In genomic region chr10:23611183-23611582, GRCm38 (mm10) we compare ENCODE assay signal across 9 mouse cellular contexts.
A peak's percentile ranks its signal among the peaks of the same experiment; 100 is the strongest.
DNase-seq lines count a peak whose midpoint lies in the region; ATAC-seq and TF ChIP-seq lines count a peak whose summit lies in the region.
"Had no signal": no experiment of that assay in that cellular context is flagged by ENCODE, and none has a peak within 500 bp of the region (broad histone marks: within the 10 kb centered on the region; RNA-seq: fewer than 3 reads in every experiment).

No protein-coding gene starts in this region.

- no peak overlapping the region for H3K4me3 ChIP-seq in heart, embryonic 10.5 days
- no peak overlapping the region for H3K4me3 ChIP-seq in lung, postnatal 0 days (ENCODE audit: low read depth, low read length)
- no peak overlapping the region for H3K4me3 ChIP-seq in stomach, postnatal 0 days (ENCODE audit: low read depth, low read length)
- H3K4me3 ChIP-seq: liver, embryonic 13.5 days had no signal

- no peaks in the 10 kb centered on the region for H3K9me3 ChIP-seq in heart, embryonic 10.5 days
- no peaks in the 10 kb centered on the region for H3K9me3 ChIP-seq in lung, postnatal 0 days (ENCODE audit: low read length)
- no peaks in the 10 kb centered on the region for H3K9me3 ChIP-seq in stomach, postnatal 0 days (ENCODE audit: control insufficient read depth, low read length)
- H3K9me3 ChIP-seq: liver, embryonic 13.5 days had no signal

- no peaks in the 10 kb centered on the region for H3K36me3 ChIP-seq in heart, embryonic 10.5 days
- H3K36me3 ChIP-seq in lung, postnatal 0 days (ENCODE audit: insufficient read depth, low read length): no peaks in the 10 kb centered on the region
- H3K36me3 ChIP-seq in stomach, postnatal 0 days (ENCODE audit: control insufficient read depth, insufficient read depth, low read length): no peaks in the 10 kb centered on the region
- H3K36me3 ChIP-seq: liver, embryonic 13.5 days had no signal

- DNase-seq in heart, adult 18-20 months: peak; percentile 6 to 60
- no peak for DNase-seq in heart, embryonic 10.5 days (ENCODE audit: low spot score)
- peak; percentile 65 for DNase-seq in Muller cell, postnatal 12 days (ENCODE audit: inconsistent ontology term)
- DNase-seq in cerebellum, postnatal 36 days: peak; percentile 56 to 62
- peak; percentile 67 for DNase-seq in gastrocnemius, postnatal 10 days
- peak; percentile 76 to 81 for DNase-seq in kidney, postnatal 4 days
- DNase-seq in lung, postnatal 0 days (ENCODE audit: low spot score): peak; percentile 33
- peak; percentile 60 for DNase-seq in stomach, postnatal 0 days (ENCODE audit: low spot score)
- DNase-seq: liver, embryonic 13.5 days had no signal

- H3K9ac ChIP-seq in lung, postnatal 0 days (replicated peaks; ENCODE audit: low read depth): no peak overlapping the region
- no peak overlapping the region for H3K9ac ChIP-seq in stomach, postnatal 0 days (ENCODE audit: low read length)
- H3K9ac ChIP-seq: liver, embryonic 13.5 days had no signal

- H3K4me2 ChIP-seq in lung, postnatal 0 days (replicated peaks; ENCODE audit: low read depth, low read length): no peak overlapping the region
- H3K4me2 ChIP-seq in stomach, postnatal 0 days (replicated peaks; ENCODE audit: low read depth): no peak overlapping the region
- H3K4me2 ChIP-seq: liver, embryonic 13.5 days had no signal

- no peak for ATAC-seq in lung, postnatal 0 days
- ATAC-seq in stomach, postnatal 0 days (ENCODE audit: low FRiP score, low TSS enrichment): no peak

- TF ChIP-seq EP300 in lung, postnatal 0 days (IDR thresholded peaks at IDR 0.05): no peak
- TF ChIP-seq EP300 in stomach, postnatal 0 days (optimal IDR thresholded peaks at IDR 0.05): no peak

- H3K4me1 ChIP-seq in heart, embryonic 10.5 days: no peaks in the 10 kb centered on the region
- H3K4me1 ChIP-seq in lung, postnatal 0 days (ENCODE audit: insufficient read depth, low read depth, low read length): no peaks in the 10 kb centered on the region
- H3K4me1 ChIP-seq in stomach, postnatal 0 days (replicated peaks; ENCODE audit: control insufficient read depth, insufficient read depth): no peaks in the 10 kb centered on the region
- H3K4me1 ChIP-seq: liver, embryonic 13.5 days had no signal

- TF ChIP-seq CTCF in lung, postnatal 0 days (IDR thresholded peaks at IDR 0.05): peak; percentile 77
- TF ChIP-seq CTCF in stomach, postnatal 0 days (IDR thresholded peaks at IDR 0.05; ENCODE audit: low read depth): peak; percentile 83

- no peak overlapping the region for H3K27ac ChIP-seq in heart, embryonic 10.5 days
- H3K27ac ChIP-seq in lung, postnatal 0 days (ENCODE audit: low read length): no peak overlapping the region
- no peak overlapping the region for H3K27ac ChIP-seq in stomach, postnatal 0 days (replicated peaks)
- H3K27ac ChIP-seq: liver, embryonic 13.5 days had no signal

- no peaks in the 10 kb centered on the region for H3K27me3 ChIP-seq in heart, embryonic 10.5 days (ENCODE audit: insufficient read depth, poor library complexity, severe bottlenecking)
- H3K27me3 ChIP-seq in lung, postnatal 0 days (replicated peaks; ENCODE audit: insufficient read depth, low read length): no peaks in the 10 kb centered on the region
- no peaks in the 10 kb centered on the region for H3K27me3 ChIP-seq in stomach, postnatal 0 days (ENCODE audit: control insufficient read depth, insufficient read depth, low read length)
- H3K27me3 ChIP-seq: liver, embryonic 13.5 days had no signal

- 37% methylated on average over 9 of the region's 9 CpGs for WGBS in heart, embryonic 10.5 days
- 35% methylated on average over 9 of the region's 9 CpGs for WGBS in lung, postnatal 0 days
- WGBS in stomach, postnatal 0 days: 40% methylated on average over 9 of the region's 9 CpGs
